Mouse (Mus musculus) heart, embryonic 14.5 days (tissue): ENCODE measurements at regions not wholly inside any gene's neighbourhood (a gene's known extent, or its start where the extent isn't known, plus 50 kb on each side); places are given as distances from the start of the nearest gene placed in this dataset.

ENCODE experiments used
- ATAC-seq: fragments of 200-750 bp; cut with Nextera tagmentation; 2 replicates; pipeline ENCODE4 v1.8.0; 2017; ENCODE audit warnings: low read depth, moderate TSS enrichment; ENCODE audit not compliant: insufficient number of reproducible peaks, insufficient read depth, low FRiP score
- H3K27ac ChIP-seq, 2 experiments: fragments of 200-500 bp in 1 of 2; fragments of 300-500 bp in 1 of 2; sonication (generic) in 1 of 2; replicated peaks in 1 of 2; 2 replicates each; pipeline ENCODE4 v1.5.1; 2012 to 2014; ENCODE audit warnings: low read depth in 2 of 2, low read length in 2 of 2, control low read depth in 1 of 2, mild to moderate bottlenecking in 1 of 2, mixed read lengths in 1 of 2; ENCODE audit not compliant: control insufficient read depth in 1 of 2, insufficient read depth in 1 of 2
- H3K27me3 ChIP-seq: fragments of 300-500 bp; sonication (generic); 2 replicates; pipeline ENCODE4 v1.6.1; 2014; ENCODE audit warnings: mild to moderate bottlenecking, low read length, control low read depth; ENCODE audit not compliant: control insufficient read depth, insufficient read depth
- H3K36me3 ChIP-seq: fragments of 300-500 bp; sonication (generic); 2 replicates; pipeline ENCODE4 v1.6.1; 2014; ENCODE audit warnings: mild to moderate bottlenecking, control low read depth, low read length, mixed read lengths; ENCODE audit not compliant: control insufficient read depth, insufficient read depth
- H3K4me1 ChIP-seq, 2 experiments: fragments of 200-500 bp in 1 of 2; fragments of 300-500 bp in 1 of 2; sonication (generic) in 1 of 2; 2 replicates each; pipeline ENCODE4 v1.6.1; 2012 to 2014; ENCODE audit warnings: low read length in 2 of 2, control low read depth in 1 of 2, mixed read lengths in 1 of 2; ENCODE audit not compliant: control insufficient read depth in 2 of 2, insufficient read depth in 2 of 2
- H3K4me2 ChIP-seq: fragments of 300-500 bp; sonication (generic); 2 replicates; pipeline ENCODE4 v1.6.1; 2014; ENCODE audit warnings: mild to moderate bottlenecking, low read length
- H3K4me3 ChIP-seq, 2 experiments: fragments of 200-500 bp in 1 of 2; fragments of 300-500 bp in 1 of 2; sonication (generic) in 1 of 2; 2 replicates each; pipeline ENCODE4 v1.5.1; 2012 to 2014; ENCODE audit warnings: low read length in 2 of 2, mild to moderate bottlenecking in 2 of 2, control low read depth in 1 of 2, low read depth in 1 of 2, moderate library complexity in 1 of 2; ENCODE audit not compliant: control insufficient read depth in 1 of 2, insufficient read depth in 1 of 2
- H3K9ac ChIP-seq: fragments of 300-500 bp; sonication (generic); 2 replicates; pipeline ENCODE4 v1.6.1; 2014; ENCODE audit warnings: mild to moderate bottlenecking, low read length
- H3K9me3 ChIP-seq: fragments of 300-500 bp; sonication (generic); 2 replicates; pipeline ENCODE4 v1.6.1; 2016; ENCODE audit warnings: low read length, control low read depth; ENCODE audit not compliant: control insufficient read depth
- WGBS: fragments of 180-500 bp; shearing (Covaris S2); extraction: QIAGEN DNeasy Blood & Tissue Kit; methylation state at CpG from one replicate; pipeline ENCODE4 v1.1.7; 2014; 5-methylcytosine and 5-hydroxymethylcytosine counted together

DNA sequence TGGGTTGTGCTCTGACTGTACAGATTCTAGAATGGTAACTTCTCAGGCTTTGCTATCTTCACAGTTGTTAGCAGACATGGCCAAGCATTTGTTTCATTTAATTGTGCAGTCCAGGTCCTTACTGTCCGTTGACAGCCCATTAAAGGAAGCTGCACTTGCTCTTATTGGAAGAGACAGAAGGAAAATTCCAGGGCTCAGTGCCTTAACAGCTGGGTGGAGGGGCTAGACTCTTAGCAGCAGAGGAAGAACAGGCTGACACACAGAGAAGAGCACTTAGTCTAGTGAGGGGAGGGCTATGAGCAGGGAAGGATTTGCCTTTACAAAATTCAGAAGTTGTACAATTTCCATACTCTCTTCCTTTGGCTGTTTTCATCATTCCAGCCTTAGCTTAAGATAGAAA lies 161.5 kb upstream of the Ghitm start:
- Histone ChIP-seq H3K27me3 (no peaks in the 10 kb centered on the region), H3K4me1 (no peaks in the 10 kb centered on the region), H3K4me3 (no peak overlapping the region), H3K4me2 (no peak overlapping the region), H3K27ac (no peak overlapping the region), H3K9ac (no peak overlapping the region), H3K9me3 (no peaks in the 10 kb centered on the region), H3K36me3 (no peaks in the 10 kb centered on the region)
- 39% methylated on average over 1 of the region's 1 CpGs for WGBS
- ATAC-seq: no peak

GRCm38 (mm10) chr14:37292084-37292860 lies 157.2 kb upstream of the Ghitm start:
- H3K27me3 ChIP-seq: no peaks in the 10 kb centered on the region
- ATAC-seq: no peak
- H3K4me1 ChIP-seq: no peaks in the 10 kb centered on the region
- no peak overlapping the region for H3K9ac ChIP-seq
- H3K9me3 ChIP-seq: no peaks in the 10 kb centered on the region
- 57% methylated on average over 4 of the region's 4 CpGs for WGBS
- no peak overlapping the region for H3K4me3 ChIP-seq
- no peaks in the 10 kb centered on the region for H3K36me3 ChIP-seq
- H3K4me2 ChIP-seq: no peak overlapping the region
- no peak overlapping the region for H3K27ac ChIP-seq

DNA sequence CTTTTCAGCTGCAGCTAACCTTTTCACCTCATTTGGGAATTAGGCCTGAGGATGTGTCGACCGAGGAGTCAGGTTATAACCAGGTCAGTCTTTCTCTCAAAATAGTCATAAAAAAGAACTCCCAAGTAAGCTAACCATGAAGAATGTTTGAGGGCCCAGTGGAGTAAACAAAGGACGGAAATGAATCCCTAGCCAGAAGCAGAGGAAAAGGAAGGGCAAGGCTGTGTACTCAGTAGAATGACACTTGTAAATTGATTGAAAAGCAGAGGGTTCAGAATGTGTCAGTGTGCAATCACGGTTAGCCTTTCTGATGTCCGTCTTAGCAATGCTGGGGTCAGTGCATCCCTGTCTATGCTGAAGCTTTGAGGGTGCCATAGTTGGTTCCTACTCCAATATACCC lies 149.3 kb upstream of the Ghitm start:
- H3K27me3 ChIP-seq: no peaks in the 10 kb centered on the region
- no peak overlapping the region for H3K27ac ChIP-seq
- H3K9ac ChIP-seq: no peak overlapping the region
- no peaks in the 10 kb centered on the region for H3K4me1 ChIP-seq
- H3K9me3 ChIP-seq: no peaks in the 10 kb centered on the region
- no peak overlapping the region for H3K4me2 ChIP-seq
- 58% methylated on average over 5 of the region's 5 CpGs for WGBS
- no peak for ATAC-seq
- no peaks in the 10 kb centered on the region for H3K36me3 ChIP-seq
- no peak overlapping the region for H3K4me3 ChIP-seq

DNA sequence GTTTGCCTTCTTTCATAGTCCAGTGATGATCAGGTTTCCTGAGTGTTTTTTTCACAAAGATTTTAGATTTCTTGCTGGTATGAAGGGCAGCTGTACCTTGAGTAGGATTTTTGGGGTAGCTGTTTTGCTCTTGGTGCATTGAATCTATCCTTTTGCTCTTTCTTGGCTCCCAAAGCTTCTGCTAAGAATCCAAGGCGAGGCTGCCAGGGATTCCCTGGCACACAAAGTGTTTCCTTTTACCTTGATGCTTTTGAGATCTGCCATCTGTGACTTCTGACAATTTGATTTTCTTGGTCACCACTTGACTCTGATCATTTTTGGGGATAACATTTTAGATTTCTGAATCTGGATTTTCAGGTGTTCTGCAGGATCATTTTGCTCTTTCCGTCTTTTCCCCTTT lies 144.3 kb upstream of the Ghitm start:
- Histone ChIP-seq H3K4me1 (no peaks in the 10 kb centered on the region), H3K27ac (no peak overlapping the region)

DNA sequence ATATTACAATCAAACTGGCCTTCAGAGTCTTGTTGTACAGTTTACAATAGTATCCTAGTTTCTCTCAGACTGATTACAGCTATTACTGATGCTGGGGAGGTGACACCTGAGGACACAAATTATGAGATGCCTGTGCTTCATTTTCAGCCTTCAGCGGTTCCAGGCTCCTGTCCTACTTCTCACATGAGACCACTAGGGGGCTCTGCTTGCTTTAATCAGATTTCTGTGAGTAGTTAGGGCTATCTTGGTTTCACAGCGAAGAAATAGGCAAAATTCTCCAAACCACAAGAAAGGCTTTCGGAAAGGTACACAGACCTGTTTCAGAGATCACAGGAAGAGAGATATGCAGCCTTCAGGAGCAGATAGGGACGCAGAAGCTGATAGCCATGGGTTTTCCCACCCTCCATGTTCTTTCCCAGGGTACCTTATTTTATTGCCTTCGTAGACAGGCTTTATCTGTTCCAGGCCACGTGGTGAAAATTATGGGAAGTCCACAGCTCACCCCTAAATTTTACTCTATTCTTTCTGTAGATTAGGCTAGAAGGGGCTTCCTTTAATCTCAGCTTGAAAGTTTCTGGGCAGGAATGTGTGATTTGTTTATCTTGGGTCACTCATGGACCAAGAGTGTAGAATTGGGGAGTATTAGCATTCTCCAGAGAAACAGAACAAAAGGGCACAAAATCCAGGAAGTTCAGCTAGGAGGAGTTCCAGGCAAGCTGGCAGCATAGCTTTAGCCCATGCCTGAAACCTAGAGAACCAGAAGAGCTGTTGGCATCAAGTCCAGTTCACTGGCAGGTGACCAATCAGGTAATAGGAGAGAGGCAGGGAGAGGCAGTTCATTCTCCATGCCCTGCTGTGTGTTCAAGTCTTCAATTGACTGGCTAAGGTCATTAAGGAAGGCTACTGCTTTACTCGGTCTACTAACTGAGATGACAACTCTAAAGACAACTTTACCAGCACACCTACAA lies 141.9 kb upstream of the Ghitm start:
- no peak overlapping the region for H3K4me2 ChIP-seq
- H3K27me3 ChIP-seq: no peaks in the 10 kb centered on the region
- H3K9me3 ChIP-seq: no peaks in the 10 kb centered on the region
- no peaks in the 10 kb centered on the region for H3K4me1 ChIP-seq
- no peak overlapping the region for H3K27ac ChIP-seq
- no peak overlapping the region for H3K9ac ChIP-seq
- 39% methylated on average over 7 of the region's 7 CpGs for WGBS
- no peak for ATAC-seq
- H3K4me3 ChIP-seq: no peak overlapping the region
- H3K36me3 ChIP-seq: no peaks in the 10 kb centered on the region

More for the DNA sequence above, 144.3 kb upstream of the Ghitm start:
- Histone ChIP-seq H3K27me3 (no peaks in the 10 kb centered on the region), H3K9me3 (no peaks in the 10 kb centered on the region), H3K9ac (no peak overlapping the region), H3K36me3 (no peaks in the 10 kb centered on the region), H3K4me2 (no peak overlapping the region), H3K4me3 (no peak overlapping the region)
- no peak for ATAC-seq
- 69% methylated on average over 2 of the region's 2 CpGs for WGBS

DNA sequence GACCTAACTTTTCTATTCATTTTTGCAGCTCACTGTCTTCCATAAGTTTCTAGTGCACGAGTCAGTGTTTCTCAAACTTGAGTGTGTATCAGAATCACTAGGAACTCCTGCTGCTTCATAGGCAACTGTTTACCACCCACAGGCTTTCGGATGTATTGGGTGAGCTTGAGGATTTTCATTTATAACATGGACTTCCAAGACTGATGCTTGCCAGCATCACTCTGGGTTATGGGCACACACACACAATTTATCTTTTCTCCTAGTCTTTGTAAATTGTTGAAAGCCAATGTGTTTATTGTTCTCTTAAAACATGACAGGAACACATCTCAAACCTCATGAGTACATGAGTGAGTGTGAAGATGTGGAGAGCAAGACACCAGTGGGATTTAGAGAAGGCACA lies 137.0 kb upstream of the Ghitm start:
- Histone ChIP-seq H3K4me2 (no peak overlapping the region), H3K9me3 (no peaks in the 10 kb centered on the region), H3K27ac (no peak overlapping the region), H3K9ac (no peak overlapping the region), H3K4me3 (no peak overlapping the region), H3K36me3 (no peaks in the 10 kb centered on the region), H3K4me1 (no peaks in the 10 kb centered on the region), H3K27me3 (no peaks in the 10 kb centered on the region)
- no peak for ATAC-seq
- WGBS: 75% methylated on average over 2 of the region's 2 CpGs

DNA sequence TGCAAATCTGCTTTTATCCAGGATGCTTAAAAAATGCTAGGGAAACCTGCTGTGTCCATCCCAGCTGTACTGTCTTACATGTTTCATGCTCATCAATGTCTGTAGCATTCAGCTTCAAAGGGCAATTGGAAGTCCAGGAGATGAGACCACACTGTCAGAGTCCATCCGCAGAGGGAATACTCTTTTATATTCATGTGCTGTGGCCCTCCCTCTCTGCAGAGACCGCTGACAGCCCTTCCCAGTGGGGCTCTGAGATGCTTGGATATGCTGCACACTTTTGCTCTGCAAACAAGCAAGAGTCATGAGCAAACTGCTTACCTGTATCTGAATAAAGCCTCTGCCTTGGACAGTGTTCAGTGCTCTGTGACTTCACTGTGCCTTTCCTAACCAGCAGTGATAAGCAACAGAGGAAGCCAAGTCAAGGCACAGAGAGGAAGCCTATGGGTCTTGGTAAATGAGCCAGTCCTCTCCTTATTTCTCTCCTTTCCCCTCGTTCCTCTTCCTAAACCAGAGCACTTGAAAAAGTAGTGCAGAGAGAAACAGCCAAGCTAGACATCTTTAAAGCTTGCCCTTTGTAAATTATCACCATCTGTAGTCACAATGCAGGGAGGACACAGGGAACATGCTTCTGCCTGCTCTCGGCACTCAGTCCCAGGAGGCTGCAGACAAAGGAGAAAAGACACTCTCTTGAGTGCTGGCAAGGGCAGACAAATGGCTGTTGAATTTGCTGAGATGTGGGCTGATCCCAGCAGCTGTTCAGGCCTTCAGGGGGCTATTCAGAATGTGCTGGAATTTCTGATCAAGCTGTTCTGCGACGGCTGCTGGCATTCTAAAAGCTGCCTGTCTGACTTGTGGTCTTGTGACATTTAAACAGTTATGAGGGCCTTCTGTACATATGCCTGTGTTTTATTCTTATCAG lies 136.2 kb upstream of the Ghitm start:
- H3K9ac ChIP-seq: no peak overlapping the region
- H3K36me3 ChIP-seq: no peaks in the 10 kb centered on the region
- H3K27me3 ChIP-seq: no peaks in the 10 kb centered on the region
- H3K9me3 ChIP-seq: no peaks in the 10 kb centered on the region
- H3K4me2 ChIP-seq: no peak overlapping the region
- no peak for ATAC-seq
- WGBS: 45% methylated on average over 6 of the region's 6 CpGs
- H3K4me1 ChIP-seq: no peaks in the 10 kb centered on the region
- no peak overlapping the region for H3K4me3 ChIP-seq
- no peak overlapping the region for H3K27ac ChIP-seq
